Mouse (Mus musculus) MEL (cell line): ENCODE measurements at regions not wholly inside any gene's neighbourhood (a gene's known extent, or its start where the extent isn't known, plus 50 kb on each side); places are given as distances from the start of the nearest gene placed in this dataset.

Source experiments
- BHLHE40 ChIP-seq: IDR thresholded peaks from 2 replicates; pipeline ENCODE4 v1.6.1; 2012; ENCODE audit warnings: low read depth, mild to moderate bottlenecking, inconsistent platforms, low read length, improper control_type of control experiment, borderline replicate concordance
- CHD2 ChIP-seq: IDR thresholded peaks from 2 replicates; pipeline ENCODE4 v1.6.1; 2011; ENCODE audit warnings: low read length, improper control_type of control experiment
- CTCF ChIP-seq, 3 experiments: IDR thresholded peaks in 2 of 3; conservative IDR thresholded peaks in 1 of 3; 2 replicates each; pipeline ENCODE4 v1.5.1; 2011 to 2012; ENCODE audit warnings: low read length in 3 of 3, low read depth in 2 of 3, mild to moderate bottlenecking in 2 of 3, improper control_type of control experiment in 1 of 3, inconsistent platforms in 1 of 3, mixed read lengths in 1 of 3, moderate library complexity in 1 of 3; ENCODE audit not compliant: control insufficient read depth in 1 of 3, insufficient read depth in 1 of 3, poor library complexity in 1 of 3, severe bottlenecking in 1 of 3
- EP300 ChIP-seq, 2 experiments: IDR thresholded peaks; 2 replicates each; pipeline ENCODE4 v1.6.1; 2011; ENCODE audit warnings: improper control_type of control experiment in 2 of 2, low read length in 2 of 2, low read depth in 1 of 2, mild to moderate bottlenecking in 1 of 2
- GATA1 ChIP-seq: IDR thresholded peaks from 2 replicates; pipeline ENCODE4 v1.6.1; 2011; ENCODE audit warnings: low read depth, low read length, improper control_type of control experiment
- NELFE ChIP-seq: IDR thresholded peaks from 2 replicates; pipeline ENCODE4 v1.6.1; 2011; ENCODE audit warnings: low read depth, low read length, improper control_type of control experiment
- POLR2A ChIP-seq, 2 experiments: IDR thresholded peaks; 2 replicates each; pipeline ENCODE4 v1.6.1; 2011 to 2012; ENCODE audit warnings: low read length in 2 of 2, mild to moderate bottlenecking in 2 of 2, control low read depth in 1 of 2, improper control_type of control experiment in 1 of 2, low read depth in 1 of 2, moderate library complexity in 1 of 2; ENCODE audit not compliant: control insufficient read depth in 1 of 2, insufficient read depth in 1 of 2, poor library complexity in 1 of 2
- POLR2AphosphoS2 ChIP-seq: IDR thresholded peaks from 2 replicates; pipeline ENCODE4 v1.6.1; 2011; ENCODE audit warnings: low read length, improper control_type of control experiment
- SMC3 ChIP-seq: IDR thresholded peaks from 2 replicates; pipeline ENCODE4 v1.6.1; 2011; ENCODE audit warnings: low read depth, low read length, improper control_type of control experiment
- TAL1 ChIP-seq: IDR thresholded peaks from 2 replicates; pipeline ENCODE4 v1.6.1; 2012; ENCODE audit warnings: mild to moderate bottlenecking, inconsistent platforms, low read length, moderate library complexity, mixed read lengths
- ZC3H11A ChIP-seq: IDR thresholded peaks from 2 replicates; pipeline ENCODE4 v1.6.1; 2012; ENCODE audit warnings: low read depth, mild to moderate bottlenecking, inconsistent platforms, low read length, improper control_type of control experiment

GRCm38 (mm10) chr4:87379516-87380173 is 149.4 kb upstream of the Slc24a2 start:
- TF ChIP-seq CTCF (IDR thresholded peaks at IDR 0.05 in 2 of 3, conservative IDR thresholded peaks at IDR 0.05 in 1 of 3; ENCODE audit: control insufficient read depth in 1 of 3, insufficient read depth in 1 of 3, low read depth in 2 of 3, low read length in 3 of 3, poor library complexity in 1 of 3, severe bottlenecking in 1 of 3) (no peak), EP300 (IDR thresholded peaks at IDR 0.05; ENCODE audit: low read depth in 1 of 2, low read length in 2 of 2) (no peak), NELFE (no peak), SMC3 (no peak), CHD2 (no peak), TAL1 (no peak), ZC3H11A (no peak), BHLHE40 (no peak), POLR2A (IDR thresholded peaks at IDR 0.05; ENCODE audit: control insufficient read depth in 1 of 2, insufficient read depth in 1 of 2, low read depth in 1 of 2, low read length in 2 of 2, poor library complexity in 1 of 2) (no peak), POLR2AphosphoS2 (no peak), GATA1 (no peak)
